Mouse (Mus musculus): ENCODE data around the gene Ralgapb. TPM values are rescaled to one million over a fixed set of nuclear protein-coding genes. Genes with fewer than 3 reads are reported as not detected.

The Ralgapb gene
- 10 to 100 TPM; 27.9 to 38.2 TPM for total RNA-seq (2021)
- long read RNA-seq, experiment 1, full-length matches to known transcripts = 1 of 11 reads
- long read RNA-seq, experiment 1, partial matches to known transcripts = 4 of 11 reads
- long read RNA-seq, experiment 1, other reads (novel, unspliced or antisense) = 6 of 11 reads
- long read RNA-seq, experiment 2, full-length matches to known transcripts = 1 of 12 reads
- long read RNA-seq, experiment 2, partial matches to known transcripts = 6 of 12 reads
- long read RNA-seq, experiment 2, other reads (novel, unspliced or antisense) = 5 of 12 reads

DNA sequence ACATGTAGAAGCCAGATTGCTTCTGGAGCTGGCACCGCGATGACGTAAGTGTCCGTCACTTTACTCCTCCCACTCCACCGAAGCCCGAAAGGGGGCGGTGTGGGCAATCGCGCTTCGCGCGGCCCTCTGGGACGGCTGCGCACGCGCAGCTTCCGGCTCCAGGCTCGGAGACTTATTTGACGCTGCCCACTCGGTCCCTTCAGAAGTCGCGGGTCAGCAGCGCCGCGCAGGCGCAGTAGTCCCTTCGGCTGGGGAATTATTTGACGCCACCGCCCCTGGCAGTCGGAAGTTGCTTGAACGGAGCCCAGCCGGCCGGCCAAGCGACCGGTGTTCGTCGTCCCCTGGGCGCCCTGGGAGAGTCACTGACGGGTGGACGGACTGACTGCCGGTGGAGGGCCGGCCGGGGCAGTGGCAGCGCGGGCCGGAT, at the start of gene Ralgapb:
Ralgapb (plus strand) TSS at position 254 of the 427 bp plus-strand sequence.
- peak within 1 kb of the TSS; percentile 92 for H3K4me3 ChIP-seq
- peak; percentile 79 for TF ChIP-seq CTCF (IDR thresholded peaks at IDR 0.05)
- intact Hi-C loops (cut with DNase I) = no loop called here
- peak within 1 kb of the TSS; percentile 94 for H3K27ac ChIP-seq
- peak; percentile 99 for DNase-seq

DNA sequence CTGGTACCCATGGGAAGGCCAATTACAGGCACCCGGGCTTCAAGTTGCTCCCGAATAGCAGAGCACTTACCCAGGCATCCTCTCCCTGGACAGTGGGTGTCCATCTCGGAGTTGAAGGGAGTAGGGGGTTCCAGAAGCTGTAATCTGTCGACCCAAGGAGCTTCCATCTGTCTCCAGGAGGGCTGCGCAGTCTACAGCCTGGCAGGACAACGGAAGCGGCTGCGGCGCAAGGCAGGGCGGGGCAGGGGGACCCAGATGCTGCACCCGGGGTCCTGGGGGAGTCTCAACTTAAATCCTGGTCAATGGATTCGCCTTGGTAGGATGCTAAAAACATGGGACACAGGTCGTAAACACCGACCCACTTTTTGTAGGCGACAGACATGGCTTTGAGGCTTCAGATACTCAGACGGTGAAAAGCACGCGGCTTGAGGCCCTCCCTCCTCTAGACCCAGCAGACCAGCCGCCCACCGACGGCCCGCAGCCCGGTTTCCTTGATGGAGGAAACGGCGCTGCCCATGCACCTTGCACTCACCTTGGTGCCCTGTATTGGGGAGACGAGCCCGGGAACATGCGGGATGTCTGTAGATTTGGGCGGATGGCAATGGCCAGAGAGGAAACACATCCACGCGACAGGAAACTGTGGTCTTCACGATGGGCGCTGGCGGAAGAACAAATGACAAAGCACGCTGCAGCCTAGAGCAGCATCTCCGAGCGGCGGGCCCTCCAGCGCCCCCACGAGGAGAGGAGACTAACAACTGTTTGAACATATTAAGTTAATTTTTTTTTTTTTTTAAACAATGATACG, 48.6 kb upstream of the Ralgapb start:
- peak; percentile 87 for DNase-seq
- peak overlapping the region; percentile 82 for H3K27ac ChIP-seq
- H3K4me3 ChIP-seq = peak overlapping the region; percentile 82
- intact Hi-C loops (cut with DNase I) = no loop called here
- peak; percentile 86 for TF ChIP-seq CTCF (IDR thresholded peaks at IDR 0.05)

DNA sequence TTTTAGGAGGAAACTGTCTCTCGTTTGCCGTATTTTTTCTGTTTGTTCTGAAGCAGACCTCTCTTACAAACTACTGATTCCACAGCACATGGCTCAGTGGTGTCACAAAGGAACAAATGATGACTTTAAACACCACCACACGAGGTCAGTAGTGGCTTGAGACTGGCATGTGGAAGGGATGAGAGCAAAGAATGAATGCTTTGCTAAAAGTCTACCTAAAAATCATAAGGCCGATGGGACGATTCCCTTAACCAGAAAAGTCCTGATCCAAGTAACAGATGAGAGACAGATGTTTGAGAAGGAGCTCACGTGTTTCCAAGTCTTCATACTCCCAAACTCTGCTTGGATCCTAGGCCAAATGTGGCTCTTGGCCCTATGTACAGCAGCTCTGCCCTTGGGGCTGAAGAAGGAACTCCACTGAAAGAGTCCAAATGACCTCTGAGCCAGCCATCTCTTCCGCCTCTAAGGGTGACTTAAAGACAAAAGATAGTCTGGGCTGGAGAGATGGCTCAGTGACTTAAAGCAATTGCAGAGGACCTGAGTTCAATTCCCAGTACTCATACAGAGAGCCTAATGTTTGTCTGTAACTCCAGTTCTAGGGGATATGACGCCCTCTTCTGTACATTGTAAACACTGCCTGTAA, 47.8 kb upstream of the Ralgapb start:
- Histone ChIP-seq H3K4me3 (peak overlapping the region; percentile 82), H3K27ac (peak overlapping the region; percentile 82)
- intact Hi-C loops (cut with DNase I) = no loop called here
- peak; percentile 22; the same call in 1 of the 2 replicates for TF ChIP-seq CTCF (IDR thresholded peaks at IDR 0.05)
- DNase-seq = no peak

DNA sequence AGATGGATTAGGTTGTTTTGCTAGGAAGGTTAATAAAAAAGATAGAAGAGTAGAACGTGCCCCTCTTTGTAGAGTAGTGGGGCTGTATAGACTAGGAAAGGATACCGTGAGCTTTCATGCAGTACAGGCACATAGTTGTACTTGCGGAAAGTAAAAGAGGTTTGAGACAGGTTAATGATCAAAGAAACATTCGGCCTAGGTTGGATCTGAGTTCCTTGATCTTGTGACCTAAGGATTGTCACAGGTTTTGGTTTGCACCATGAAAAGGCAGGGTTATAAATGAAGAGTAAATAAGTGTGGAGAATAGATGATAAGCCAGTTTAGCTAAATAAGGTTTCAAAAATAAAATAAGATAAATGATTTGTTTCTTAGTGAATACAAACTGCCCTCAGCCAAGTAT, 45.5 kb upstream of the Ralgapb start:
- Histone ChIP-seq H3K4me3 (no peak overlapping the region), H3K27ac (no peak overlapping the region)
- no peak for DNase-seq
- intact Hi-C loops (cut with DNase I) = no loop called here
- TF ChIP-seq CTCF (IDR thresholded peaks at IDR 0.05) = no peak

DNA sequence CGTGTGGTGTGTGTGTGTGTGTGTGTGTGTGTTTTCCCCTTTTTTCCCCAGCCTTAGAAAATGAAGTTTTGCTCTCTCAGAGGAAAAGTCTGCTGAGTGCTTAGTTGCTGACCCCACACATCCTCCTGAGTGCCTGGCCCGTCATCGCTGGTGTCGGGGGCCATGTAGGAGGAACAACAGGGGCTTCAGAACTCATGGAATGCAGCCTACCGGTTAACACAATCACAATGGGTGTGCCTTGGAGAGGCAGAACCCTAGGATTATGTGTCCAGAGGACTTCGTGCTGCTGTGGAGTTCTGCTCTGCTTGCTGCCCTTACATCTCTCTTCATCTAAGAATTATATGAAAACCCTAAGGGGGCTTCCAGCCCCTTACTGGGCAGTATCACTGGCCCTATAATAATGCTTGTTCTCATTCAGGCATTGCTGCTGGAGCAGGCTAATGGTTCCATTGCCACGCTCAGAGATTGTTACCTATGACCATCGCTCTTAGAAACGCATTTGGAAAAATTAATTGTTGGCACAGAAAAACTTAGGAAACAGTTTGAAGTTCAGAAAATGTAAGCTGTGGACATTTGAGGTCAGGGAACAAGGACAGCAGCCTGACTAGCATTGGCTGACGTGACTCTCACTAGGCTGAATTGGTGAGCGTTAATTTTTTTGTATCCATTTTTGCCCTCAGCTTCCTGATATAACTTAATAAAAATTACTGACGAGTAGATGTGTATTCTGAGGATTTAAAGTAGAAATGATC, 44.4 kb upstream of the Ralgapb start:
- intact Hi-C loops (cut with DNase I) = no loop called here

DNA sequence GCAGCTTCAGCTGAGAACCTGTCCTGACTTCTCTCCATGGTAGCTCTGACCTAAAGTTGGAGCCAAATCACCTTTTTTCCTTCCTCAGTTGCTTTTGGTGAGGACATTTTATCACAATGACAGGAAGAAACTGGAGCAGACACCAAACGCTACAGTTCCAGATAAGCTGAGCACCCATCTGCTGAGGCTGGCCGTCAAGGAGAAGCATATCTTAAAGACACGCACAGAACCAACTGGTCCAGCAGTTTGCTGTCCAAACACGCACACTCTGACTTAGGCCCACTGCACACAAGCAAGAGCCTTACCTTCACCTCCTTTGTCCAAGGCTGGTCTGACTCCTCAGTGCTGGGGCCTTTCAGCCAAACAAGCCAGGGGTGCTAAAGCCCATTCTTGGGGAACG, 42.0 kb upstream of the Ralgapb start:
- intact Hi-C loops (cut with DNase I) = no loop called here
- no peak overlapping the region for H3K27ac ChIP-seq
- no peak overlapping the region for H3K4me3 ChIP-seq
- no peak for TF ChIP-seq CTCF (IDR thresholded peaks at IDR 0.05)
- DNase-seq = no peak

More for the DNA sequence above, 44.4 kb upstream of the Ralgapb start:
- TF ChIP-seq CTCF (IDR thresholded peaks at IDR 0.05) = no peak
- no peak overlapping the region for H3K27ac ChIP-seq
- no peak overlapping the region for H3K4me3 ChIP-seq
- DNase-seq = no peak

DNA sequence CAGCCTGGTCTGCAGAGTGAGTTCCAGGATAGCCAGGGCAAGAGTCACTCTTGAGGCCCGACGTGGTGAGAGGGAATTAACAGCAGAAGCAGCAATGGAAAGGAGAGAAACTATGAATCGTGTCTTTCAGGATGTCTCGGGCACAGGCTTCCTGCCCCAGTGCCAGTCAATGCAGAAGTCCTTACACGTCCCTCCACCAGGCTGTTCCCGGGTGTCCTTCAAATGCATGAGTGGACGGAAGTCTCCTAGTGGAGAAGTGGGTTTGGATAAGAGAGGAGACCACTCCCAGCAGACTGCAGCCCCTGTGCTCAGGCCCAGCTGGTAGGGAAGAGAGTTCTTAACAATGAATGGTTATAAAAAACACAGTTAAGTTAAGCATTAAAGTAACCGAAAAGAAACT, 41.3 kb upstream of the Ralgapb start:
- DNase-seq = no peak
- intact Hi-C loops (cut with DNase I) = no loop called here
- no peak for TF ChIP-seq CTCF (IDR thresholded peaks at IDR 0.05)
- no peak overlapping the region for H3K4me3 ChIP-seq
- no peak overlapping the region for H3K27ac ChIP-seq

DNA sequence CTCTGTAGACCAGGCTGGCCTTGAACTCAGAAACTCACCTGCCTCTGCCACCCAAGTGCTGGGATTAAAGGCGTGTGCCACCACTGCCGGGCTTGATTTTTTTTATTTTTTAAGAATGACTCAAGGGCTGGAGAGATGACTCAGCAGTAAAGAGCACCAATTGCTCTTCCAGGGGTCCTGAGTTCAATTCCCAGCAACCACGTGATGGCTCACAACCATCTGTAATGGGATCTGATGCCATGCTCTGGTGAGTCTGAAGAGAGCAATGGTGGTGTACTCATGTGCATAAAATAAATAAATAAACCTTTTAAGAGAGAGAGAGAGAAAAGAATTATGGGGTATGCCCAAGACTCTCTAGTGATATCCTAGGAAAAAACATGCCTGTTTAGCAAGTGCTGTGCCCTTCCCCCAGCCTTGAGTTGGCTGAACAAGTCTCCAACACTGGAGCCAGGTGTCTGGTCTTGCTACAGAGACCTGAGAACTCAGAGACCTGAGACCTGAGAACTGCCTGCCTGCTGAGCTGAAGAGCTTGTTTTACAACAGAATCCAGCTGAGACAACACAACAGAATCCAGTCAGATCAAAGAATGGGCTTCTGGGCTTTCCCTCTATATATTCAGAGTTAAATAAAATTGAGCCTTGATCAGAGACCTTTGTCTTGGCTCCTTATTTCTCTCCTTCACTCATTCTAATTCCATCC, 40.0 kb upstream of the Ralgapb start:
- Histone ChIP-seq H3K27ac (no peak overlapping the region), H3K4me3 (no peak overlapping the region)
- no peak for TF ChIP-seq CTCF (IDR thresholded peaks at IDR 0.05)
- intact Hi-C loops (cut with DNase I) = no loop called here
- no peak for DNase-seq

DNA sequence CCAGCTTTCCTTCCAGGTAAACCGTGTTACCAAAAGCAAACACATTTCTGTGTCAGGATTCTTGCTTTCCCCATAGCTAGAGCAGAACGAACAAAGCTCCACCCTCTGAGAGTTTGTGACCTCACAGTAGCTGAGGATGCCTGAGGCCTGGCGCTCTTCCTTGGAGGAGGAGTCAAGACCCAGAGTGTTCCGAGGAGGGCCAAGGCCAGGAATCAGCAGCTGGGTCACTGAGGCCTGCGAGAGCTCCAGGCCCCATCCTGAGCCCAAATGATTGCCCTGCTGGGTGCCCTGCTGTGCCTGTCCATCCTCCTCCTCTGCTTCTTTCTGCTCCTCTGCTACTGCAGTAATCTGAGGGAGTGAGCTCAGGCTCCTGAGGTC, 39.5 kb upstream of the Ralgapb start:
- DNase-seq = peak; percentile 30
- H3K4me3 ChIP-seq = no peak overlapping the region
- H3K27ac ChIP-seq = no peak overlapping the region
- no peak for TF ChIP-seq CTCF (IDR thresholded peaks at IDR 0.05)
- intact Hi-C loops (cut with DNase I) = no loop called here

DNA sequence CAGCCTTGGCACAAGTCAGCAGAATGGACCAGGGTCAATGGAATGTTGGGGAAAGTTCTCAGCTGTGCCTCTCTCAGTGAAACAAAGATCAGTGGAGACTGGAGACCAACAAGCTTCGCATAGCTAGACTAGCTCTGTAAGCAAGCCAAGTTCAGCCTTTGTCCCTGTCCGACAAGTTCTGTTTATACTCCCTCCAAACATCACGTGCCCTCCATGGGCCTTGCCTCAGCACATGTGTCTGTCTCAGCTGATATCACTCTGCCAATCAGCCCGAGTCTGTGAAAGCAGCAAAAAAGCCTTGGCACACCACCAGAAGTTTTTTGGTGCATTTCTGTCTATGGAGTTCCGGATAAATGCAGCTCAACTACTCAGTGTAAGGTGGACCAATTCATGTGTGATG, 36.6 kb upstream of the Ralgapb start:
- intact Hi-C loops (cut with DNase I) = no loop called here
- H3K4me3 ChIP-seq = no peak overlapping the region
- no peak for DNase-seq
- TF ChIP-seq CTCF (IDR thresholded peaks at IDR 0.05) = no peak
- no peak overlapping the region for H3K27ac ChIP-seq

DNA sequence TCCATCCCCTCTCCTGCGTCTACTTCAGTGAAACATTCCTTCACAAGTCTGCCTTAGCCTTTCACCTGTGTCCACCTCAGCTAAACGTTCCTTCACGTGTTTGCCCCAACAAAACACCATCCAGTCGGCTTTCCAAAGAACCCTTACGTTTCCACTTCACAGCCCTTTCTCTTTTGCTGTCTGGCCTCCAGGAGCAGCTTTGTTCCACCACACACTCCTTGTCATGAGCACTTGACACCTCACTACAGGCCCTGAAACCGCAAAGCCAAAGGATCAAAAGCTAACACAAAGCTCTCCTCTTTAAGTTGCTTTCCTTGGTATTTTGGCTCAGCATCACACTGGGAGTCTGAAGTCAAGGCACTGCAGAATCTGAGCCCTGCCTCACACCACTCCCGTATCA, 36.1 kb upstream of the Ralgapb start:
- no peak for TF ChIP-seq CTCF (IDR thresholded peaks at IDR 0.05)
- intact Hi-C loops (cut with DNase I) = no loop called here

More for the DNA sequence above, 36.1 kb upstream of the Ralgapb start:
- no peak overlapping the region for H3K4me3 ChIP-seq
- H3K27ac ChIP-seq = no peak overlapping the region
- no peak for DNase-seq

All from gastrocnemius, adult 2 months (tissue).